Mouse (Mus musculus) cerebellum, adult 8-10 months (tissue): Measurements from ENCODE around the gene Ccdc146.
A peak's percentile ranks its signal among the peaks of the same experiment; 100 is the strongest.
"Not testable (repeated sequence)": the region's sequence is repeated elsewhere in the genome, so short reads cannot be mapped to it uniquely, and the experiment has no call there.

Experiments used
- DNase-seq: peaks from one replicate; pipeline ENCODE4 v3.0.0; 2022

Ccdc146 gene

DNA sequence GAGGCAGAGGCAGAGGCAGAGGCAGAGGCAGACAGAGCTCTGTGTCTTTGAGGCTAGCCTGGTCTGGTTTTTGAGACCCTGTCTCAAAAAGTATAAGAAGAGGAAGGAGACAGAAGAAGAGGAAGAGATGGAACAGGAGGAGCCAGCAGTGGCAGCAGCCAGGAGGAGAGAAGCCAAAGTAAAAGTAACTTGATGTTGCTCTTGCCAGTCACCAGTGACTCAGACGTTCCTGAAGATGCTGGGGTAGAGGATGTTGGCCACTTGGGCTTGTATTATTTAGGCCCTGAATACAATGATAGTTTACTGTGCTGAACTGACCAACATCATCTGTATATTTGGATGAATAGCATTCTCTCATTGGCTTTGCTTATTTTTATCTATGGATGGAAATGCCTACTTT, 95.9 kb downstream of the Ccdc146 start:
- no peak for DNase-seq

DNA sequence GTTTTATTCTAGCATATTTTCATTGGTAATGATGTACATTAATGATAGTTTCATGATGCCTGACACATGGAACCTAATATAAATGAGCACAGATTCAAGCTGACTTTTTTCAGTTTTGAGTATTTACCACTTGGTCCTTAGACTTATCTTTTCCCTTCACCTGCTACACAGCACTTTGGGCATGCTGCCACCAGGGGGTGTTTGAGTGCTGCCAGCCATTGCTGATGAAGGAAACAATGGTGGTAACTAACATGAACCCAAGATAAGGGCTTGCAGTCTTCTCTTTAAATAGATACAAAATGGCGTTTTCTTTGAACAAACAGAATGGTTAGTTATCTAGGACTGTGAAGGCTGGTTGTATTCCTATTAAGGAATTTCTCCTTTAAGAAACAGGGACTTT, 98.0 kb downstream of the Ccdc146 start:
- DNase-seq, result peak; percentile 7

DNA sequence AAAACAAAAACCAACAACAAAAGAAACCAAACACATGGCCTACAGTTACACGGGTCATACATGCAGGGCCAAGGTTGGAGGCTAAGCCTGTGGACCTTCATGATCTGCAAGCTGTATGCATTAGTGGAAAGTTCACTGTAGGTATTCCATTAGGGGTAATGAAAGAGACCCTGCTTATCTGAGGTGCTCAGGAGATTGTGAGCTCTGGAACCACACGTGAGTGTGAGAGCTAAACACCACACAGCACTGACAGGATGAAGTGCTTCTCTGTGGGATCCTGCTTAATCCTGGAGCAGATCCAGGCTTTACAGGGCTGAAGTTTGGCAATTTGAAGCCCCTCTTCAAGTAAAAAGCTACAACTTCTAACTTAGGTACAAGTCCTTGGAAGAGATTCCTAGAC, 104.3 kb downstream of the Ccdc146 start:
- no peak for DNase-seq

DNA sequence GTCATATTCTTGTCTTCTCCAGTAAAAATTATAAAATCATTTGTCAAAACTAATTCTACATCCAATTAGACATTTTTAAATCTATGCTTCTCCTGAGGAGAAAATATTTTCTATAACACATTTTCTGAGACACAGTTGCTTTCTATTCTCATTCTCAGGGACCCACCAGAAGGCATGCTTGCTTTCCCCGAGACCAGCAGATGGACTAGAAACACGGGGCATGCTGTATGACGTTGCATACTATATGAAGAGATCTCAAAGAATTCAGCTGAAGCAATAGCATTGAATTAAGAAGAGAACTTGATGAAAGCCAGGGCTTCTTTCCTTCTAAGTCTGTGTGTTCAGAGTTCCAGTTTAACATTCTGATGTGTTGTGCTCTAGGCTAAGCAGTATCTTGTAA, 109.8 kb downstream of the Ccdc146 start:
- no peak for DNase-seq

DNA sequence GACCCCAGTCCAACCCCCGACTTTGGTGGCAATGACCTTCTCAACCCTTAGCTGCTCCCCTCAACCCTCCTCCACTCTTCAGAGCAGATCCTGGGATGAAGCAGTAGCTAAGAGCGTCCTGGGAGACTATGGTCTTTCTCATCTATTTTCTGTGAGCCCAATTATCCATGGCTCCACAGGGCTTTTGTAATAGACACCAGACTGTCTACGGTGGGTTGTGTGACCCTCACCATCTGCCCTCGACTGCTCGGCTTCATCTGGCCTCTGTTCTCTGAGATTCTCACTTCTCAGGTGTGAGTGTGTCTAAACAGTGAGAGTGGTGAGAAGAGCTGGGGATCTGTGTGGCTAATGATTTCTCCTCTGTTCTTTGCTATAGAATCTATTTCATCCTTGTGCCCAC, 117.3 kb downstream of the Ccdc146 start:
- DNase-seq, result no peak

DNA sequence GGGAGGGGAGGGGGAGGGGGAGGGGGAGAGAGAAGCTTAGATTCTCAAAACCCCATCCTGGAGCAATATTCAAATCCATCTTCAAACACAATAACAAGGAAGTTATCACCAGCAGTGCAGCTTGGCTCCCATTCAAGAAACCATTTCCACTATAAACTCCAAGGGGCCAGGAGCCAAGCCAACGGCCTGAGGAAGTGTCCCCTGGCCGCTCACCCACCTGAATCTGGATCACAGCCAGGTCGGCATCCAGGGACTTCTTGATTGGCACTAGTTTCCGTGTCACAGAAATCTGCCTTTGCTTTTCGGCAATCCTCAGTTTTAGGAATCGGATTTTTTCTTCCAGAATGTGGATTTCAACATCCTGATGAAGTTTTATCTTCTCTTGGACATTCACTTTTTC, 123.5 kb downstream of the Ccdc146 start:
- DNase-seq, result no peak

DNA sequence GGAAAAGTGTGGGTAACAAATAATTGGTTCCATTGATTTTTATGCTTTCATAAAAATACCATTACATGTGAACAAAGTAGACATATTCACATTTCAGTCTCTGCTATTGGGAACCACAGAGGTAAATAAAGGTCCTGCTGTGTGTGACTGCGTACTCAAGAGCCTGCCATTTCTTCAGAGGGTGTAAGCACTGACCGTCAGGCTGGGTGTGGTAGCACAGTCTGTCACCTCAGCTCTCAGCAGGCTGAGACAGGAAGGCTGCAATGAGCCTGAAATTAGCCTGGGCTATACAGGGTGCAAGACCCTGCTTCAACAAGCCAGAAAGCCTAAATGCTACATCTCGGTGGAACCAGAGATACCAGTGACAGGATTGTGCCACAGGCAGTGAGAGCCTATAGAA, 124.4 kb downstream of the Ccdc146 start:
- no peak for DNase-seq

DNA sequence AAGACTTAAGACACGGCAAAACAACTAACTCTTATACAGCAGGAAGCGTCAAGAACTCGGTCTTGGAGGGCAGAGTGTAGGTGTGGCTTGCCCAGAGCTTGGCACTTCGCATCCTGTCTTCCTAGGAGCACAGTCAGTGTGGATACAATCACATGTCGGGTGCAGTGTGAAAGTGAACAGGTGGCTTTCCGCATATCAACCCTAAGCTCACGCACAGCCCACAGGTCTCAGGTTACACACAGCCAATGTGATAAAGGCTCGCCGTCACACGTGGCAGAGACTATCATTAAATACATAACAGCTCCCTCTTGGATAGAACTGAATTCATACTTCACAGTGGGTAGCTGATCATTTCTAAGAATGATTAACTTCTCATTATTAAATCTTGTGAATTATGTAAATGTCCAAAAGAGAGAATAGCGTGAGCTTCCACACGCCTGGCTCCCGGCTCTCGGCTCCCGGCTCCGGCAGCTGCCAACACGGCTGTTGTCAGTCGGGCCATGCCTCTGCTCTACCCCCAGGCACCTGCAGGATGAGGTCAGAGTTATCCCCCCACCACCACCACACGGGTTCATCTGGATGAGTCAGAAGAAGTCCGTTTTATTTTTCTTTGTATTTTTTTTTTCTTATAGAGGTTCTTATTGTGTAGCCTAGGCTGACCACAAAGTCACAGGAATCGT, 125.3 kb downstream of the Ccdc146 start:
- DNase-seq, result no peak

DNA sequence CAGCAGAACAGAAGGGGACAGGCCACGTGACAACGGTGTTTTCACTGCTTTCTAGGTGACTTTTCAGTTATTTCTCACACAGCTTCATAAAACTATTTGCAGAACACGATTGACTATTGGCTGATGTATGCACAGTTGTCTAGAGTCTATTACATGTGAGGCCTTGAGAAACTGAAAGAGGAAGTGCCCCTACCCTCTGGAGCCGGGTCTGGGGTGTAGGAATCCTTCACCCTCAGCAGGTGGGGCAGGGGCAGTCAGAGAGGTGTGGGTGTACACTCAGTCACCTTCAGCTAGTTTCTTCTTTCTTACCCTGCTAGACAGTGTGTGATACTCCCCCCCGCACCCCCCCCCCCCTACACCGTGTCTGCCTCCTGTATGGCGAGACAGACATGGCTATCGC, 128.8 kb downstream of the Ccdc146 start:
- no peak for DNase-seq

DNA sequence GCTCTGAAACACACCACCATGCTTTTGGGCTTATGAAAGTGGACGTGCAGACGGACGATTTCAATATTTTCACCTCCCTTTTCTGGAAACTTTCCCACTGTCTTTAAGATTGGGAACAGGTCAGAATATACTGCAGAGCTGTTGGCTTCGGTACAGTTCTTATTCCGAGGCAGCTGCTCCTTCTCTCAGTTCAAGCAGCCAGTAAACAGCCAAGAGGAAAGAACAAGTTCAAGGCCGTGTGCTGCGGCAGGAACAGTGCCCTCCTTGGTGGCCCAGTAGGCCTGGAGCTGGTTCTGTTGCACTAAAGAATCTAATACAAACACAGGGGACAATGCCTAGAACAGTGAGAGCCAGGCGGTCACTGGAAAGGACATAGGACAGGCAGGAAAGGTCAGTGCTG, 133.9 kb downstream of the Ccdc146 start:
- no peak for DNase-seq

DNA sequence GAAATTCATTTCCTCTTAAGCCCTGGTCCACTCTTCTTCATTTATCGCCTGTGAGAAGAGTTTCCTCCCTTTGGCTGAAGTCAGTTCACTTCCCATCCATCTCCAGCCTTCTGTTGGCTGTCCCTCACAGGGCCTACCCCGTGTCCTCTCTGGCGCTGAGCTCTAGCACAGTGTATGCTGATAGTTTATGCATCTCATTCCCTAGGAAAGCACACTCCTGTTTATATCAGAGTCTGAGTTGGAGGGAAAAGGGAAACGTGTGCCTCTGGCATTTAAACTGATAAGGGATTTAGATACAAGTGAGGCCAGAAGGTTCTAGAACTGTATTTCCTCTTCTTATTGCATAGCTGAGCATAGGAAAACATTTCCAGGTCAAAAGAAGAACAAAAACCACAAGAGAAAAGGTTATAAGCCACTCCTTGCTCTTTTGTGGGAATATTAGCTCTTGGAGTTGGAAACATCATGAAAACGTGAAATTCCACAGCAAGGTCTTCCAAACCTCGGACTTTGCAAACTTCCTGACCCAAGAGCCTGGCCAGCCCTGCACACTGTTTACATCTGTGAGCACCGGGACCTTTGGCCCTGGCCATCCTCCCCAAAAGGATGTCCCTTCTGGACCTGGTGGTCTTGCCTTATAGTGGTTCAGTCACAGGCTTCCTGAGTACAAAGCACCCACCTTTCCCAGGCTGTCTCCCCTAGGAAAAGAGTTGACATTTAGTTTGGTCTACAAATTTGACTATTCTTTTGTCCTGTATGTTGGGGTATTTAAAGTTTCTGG, 135.6 kb downstream of the Ccdc146 start:
- no peak for DNase-seq

DNA sequence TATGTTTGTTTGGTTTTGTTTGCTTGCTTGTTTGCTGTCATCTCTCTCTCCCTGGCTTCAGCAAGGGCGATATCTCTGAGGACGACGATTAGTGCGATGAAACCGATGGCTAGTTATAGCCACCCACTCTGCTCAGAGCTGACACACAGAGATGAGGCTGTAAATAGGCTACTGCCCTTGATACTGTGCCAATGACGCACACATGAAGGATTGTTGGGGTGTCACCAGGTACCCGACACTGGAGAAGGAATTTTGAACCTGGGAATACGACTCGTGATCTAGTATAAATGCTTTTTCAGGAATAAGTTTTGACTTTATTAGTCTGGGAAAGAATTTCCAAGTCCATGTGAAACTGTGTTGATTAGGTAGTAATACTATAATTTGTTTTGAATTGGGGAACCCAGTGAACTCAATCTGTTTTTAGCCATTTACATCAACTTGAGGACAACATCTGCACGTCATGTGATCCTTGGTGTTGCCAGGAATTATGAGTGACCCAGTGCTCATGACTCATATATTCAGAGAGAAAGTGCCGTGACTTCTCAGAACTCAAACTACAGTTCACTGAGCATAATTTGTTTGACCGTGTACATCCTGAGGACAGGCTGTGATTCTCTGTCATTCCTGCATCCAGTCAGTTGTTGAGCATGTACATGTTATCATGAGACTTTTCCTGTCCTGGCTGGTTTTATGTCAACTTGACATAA, 141.0 kb downstream of the Ccdc146 start:
- no peak for DNase-seq

DNA sequence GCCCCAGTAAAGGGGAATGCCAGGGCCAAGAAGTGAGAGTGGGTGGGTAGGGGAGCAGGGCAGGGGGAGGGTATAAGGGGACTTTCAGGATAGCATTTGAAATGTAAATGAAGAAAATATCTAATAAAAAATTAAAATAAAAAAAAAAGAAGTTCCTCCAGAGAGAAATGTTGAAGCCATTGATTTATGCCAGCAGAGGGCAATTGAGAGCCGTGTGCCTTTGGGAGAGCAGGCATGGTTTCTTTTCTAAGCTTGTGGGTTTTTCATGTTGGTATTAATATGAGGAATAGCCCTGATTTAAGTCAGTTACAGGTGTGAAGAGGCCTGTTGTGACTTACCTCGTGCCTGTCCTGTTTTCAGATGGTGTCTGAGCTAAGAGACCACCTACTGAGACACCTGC, 146.8 kb downstream of the Ccdc146 start:
- DNase-seq, result not testable (repeated sequence)

DNA sequence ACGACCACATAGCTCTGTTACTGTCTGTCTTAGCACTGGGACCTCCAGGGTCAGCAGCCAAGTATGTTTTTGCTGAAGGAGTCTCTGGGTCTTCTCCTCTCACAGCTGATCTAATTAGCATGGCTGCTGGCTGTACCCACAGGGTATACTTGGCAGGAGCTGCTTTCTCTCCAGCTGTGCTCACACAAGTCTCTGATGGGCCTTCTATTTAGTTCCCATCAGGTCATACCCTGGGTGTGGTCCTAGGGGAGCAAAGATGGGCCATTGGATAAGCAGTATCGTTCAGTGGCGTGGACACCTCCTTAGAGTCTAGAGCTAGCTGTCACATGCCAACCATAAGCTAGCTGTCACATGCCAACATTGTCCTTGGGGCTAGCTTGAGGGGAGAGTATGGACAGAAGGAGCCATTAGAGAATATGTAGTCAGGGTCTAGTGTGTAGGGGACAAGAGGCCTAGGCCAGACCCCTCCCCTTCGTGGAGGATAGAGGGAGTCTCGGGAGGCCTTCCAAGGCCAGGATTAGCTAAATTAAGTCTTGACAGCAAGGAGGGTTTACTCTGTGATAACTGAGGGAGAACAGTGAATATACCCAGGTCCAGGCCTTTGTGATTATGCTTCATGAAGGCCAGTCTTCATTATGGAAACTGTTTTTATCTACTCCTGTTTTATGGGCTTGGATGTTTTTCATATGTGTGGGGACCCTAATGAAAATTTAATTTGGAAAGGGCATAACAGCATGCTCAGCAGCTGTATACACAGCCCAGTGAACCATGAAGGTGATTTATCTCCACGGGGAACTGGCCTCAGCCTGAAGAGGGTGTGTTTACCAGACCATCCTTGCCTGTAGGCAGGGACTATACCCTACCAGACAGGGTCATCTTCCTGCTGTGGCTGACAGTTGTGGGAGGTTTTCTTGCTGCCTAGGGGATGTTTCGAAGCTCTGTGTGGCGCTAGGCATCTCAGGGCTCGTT, 152.8 kb downstream of the Ccdc146 start:
- DNase-seq, result no peak

DNA sequence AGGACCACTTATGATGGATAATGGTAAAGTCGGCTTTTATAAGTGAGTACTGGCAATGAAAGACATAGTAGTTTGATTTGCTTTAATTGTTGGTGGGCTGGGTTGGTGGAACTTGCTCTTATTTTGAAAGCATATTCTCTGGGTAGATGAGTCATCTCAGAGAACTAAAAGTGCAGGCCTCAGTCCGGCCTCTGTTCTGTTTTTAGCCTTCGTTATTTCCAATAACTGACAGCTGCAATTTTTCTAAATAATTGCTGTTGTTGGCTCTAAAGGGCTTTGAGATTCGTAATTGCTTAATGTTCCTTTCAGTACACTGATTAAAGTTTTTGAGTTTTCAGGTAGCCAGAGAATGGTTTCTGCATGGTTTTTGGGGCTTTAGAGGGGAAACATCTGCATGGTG, 153.7 kb downstream of the Ccdc146 start:
- no peak for DNase-seq

DNA sequence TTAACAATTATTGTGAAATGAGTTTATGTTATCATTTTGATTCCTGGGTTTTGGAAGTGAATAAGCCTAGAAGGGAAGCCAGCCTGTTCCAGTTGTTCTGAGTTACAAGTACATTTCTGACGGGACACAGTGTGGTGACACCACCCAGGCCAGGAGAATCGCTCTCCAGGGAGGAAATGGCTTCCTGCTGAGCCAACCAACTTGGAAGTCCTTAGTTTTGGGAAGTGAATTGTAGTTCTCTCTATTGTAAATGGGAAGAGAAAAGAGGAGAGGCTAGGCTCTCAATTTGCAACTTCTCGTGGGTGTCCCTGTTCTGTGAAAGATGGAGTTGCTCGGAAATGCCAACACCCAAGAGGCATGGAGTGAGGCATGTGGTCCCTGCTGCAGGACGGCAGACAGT, 155.0 kb downstream of the Ccdc146 start:
- DNase-seq, result no peak

DNA sequence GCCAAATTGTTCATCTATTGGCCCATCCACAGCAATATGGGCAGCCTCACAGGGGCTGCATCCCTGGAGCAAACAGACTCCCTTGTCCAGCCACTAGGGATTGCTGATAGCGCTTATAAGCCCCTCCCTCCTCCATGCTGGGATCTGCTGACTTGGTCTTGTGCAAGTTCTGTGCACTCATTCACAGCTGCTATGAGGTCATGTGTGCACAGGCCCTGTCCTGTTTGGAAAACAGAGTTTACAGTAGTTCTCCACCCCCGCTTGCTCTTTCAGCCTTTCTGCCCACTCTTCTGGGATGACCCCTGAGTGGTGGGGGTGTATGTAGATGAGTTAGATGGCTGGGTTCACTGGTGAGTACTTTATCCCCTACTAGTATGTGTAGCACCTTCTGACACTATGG, 157.4 kb downstream of the Ccdc146 start:
- no peak for DNase-seq

DNA sequence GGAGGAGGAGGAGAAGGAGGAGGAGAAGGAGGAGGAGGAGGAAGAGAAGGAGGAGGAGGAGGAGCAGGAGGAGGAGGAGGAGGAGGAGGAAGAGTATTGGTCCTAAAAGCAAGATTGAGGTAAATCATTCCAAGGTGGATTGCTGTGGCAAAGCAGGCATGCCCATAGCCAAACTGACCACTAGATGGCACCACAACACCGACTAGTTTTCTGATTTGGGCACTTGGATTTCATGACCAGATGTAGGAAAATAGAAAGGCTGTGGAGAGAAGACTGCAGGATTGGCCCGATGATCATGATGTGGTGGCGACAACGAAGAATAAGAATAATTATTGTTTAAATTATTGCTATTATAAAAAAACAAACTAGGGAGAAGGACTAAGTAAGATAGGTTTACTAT, 159.4 kb downstream of the Ccdc146 start:
- DNase-seq, result peak; percentile 78

DNA sequence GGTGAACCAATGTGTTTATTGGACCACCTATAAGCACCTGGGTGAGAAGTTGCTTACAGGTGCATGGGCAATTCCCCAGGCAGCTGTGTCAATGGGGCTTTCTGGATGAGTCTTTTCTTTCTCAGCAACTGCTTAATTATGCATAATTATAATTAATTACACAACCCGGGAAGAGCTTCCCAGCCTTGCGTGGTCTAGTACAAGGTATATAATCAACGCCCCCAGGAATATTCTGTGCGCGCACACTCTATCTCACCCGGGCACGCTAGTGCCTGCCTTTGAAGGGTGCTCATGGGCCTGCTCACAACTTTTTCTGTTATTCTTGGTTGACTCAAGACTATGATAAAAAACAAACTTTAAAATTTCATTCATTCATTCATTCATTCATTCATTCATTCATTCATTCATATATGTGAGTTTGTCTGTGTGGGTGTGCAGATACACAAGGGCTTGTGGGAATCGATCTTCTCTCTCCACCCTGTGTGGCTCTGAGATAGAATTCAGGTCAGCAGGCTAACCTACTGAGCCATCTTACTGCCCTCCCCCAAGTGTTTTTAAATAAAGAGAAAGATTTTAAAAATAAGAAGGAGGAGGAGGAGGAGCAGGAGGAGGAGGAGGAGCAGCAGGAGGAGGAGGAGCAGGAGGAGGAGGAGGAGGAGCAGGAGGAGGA, 160.0 kb downstream of the Ccdc146 start:
- DNase-seq, result no peak

DNA sequence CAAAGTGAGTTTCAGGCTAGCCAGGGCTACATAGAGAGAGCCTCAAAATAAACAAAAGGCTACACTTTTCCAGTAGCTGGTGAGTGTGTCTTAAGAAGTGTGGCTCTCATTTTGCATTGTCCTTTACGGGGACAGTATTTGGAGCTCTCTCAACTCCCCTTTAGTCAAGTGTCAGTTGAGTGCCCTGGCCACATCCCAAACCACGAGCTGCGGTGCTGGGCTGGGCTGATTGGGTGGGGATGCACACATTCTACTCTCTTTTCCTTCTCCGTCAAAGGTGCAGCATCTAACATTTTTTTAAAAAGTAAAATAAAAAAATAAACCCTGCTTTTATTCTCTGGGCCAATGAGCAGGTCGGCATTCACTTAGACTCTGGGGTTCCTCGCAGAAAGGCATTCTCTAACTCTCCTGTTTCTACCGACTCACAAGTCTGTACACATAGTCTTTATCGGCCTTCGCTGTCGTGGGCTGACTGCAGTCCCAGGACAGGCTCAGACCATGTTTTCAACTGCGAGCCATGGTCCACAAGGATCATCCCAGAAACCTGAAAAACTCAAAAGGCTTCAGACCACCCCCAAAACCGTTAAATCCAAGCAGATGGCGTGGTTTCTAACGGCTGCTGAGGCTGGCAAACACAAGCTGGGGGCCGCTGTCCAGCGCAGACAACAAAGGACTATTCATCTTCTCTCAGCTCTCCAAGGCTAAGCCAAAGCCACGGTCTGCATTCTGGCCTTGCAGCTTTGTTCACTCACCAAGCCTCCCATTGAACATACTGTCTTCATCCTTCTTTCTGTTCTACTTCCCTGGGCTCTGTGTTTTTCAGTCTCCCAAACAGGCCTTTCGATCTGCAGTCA, 161.0 kb downstream of the Ccdc146 start:
- DNase-seq, result no peak

DNA sequence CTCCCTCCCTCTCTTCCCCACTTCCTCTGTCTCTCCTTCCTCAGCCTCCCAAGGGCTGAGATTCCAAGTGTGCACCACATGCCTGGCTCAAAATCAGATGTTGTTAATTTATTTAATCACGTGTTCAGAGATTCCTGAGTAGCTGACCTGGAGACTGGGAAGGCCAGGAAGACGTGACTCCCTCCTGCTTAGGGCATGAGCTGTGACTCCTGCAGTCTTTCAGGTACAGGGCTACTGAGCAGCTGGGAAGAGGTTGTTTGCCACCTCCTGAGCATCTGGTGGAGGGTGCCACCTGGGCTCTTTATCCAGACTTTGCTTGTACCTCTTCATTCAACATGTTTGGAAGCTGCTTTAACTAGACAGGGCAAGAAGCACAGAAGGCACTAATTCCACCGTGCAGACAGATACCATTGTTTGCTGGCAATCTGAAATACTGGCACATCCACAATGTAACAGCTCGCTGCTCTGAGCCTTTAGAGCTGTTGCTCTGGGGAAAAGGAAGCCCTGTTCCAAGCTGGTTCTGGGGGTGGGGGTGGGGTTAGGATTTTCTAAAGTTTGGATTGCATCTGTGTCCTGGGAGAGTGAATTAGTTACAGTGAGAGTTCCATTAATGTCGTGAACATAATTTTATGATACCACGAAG, 163.2 kb downstream of the Ccdc146 start:
- no peak for DNase-seq
